Mouse (Mus musculus): ENCODE results near the gene Bcl11b.

DNA sequence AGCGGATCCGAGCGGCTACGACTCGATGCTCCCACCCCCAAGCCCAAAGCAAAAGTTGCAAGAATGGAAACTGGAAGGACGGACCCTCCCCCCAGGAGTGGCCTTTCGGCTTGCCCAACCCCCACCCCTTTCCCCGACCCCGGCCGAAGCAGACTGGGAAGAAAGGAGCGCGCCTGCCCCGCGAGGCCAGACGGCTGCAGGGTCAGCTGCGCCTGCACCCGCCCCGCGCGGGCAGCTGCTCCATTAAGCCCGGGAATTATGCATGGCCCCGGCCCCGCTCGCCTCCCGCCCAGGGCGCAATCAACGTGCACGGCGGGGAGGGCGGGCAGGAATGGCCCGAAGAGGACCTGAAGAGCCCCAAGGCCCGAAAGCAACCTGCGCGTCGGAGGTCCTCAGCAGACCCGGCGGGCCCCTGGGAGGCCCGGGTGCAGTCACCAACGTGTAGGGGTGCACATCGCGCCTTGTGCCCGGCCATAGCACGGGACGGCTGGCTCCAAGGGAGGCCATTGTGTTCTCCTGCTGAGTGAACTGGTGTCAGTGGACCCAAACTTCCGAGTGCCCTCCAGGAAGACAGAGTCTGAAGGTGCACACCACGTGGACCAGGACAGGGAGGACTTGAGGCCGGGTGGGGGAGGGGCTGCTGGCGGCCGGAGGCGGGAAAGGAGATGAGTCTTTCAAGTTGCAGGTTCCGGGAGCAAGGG is 23.0 kb downstream of the Bcl11b start:
- TF ChIP-seq POLR2A (IDR thresholded peaks at IDR 0.05; ENCODE audit: low read depth, low read length) = no peak
- no peak for TF ChIP-seq CTCF (IDR thresholded peaks at IDR 0.05; ENCODE audit: extremely low read depth, insufficient read length, insufficient replicate concordance, low read depth, low read length)

Data from small intestine, adult 2 months (tissue).